Mouse (Mus musculus) layer of hippocampus, adult 6 months (tissue): ENCODE results near the gene Zfp972. TPM values are rescaled to one million over a fixed set of nuclear protein-coding genes. Genes with fewer than 3 reads are reported as not detected.

ENCODE experiments used
- long read RNA-seq, 2 experiments: library from polyadenylated mRNA; unstranded; transcript quantifications; one replicate each; pipeline ENCODE4 v2.0.0; 2019 to 2020
- polyA plus RNA-seq: library from polyadenylated mRNA; unstranded; fragments of <200 nt; fragmentation: Nextera tagmentation; gene quantifications from 2 replicates; pipeline ENCODE4 v1.2.3, GENCODE M21; 2021

The Zfp972 gene
- polyA plus RNA-seq = not detected in 2 replicates
- long read RNA-seq, experiment 1 = 0 reads
- long read RNA-seq, experiment 2 = 0 reads

GRCm38 (mm10) chr2:177925563-177926103 is at the start of gene Zfp972:
Gene Zfp972 (minus strand): TSS chr2:177925613.

GRCm38 (mm10) chr2:177957145-177957544 is 31.7 kb upstream of the Zfp972 start, which contains the start of gene Gm14326:
Gene Gm14326 (minus strand): TSS chr2:177957297.

GRCm38 (mm10) chr2:177897046-177897578 is 28.3 kb downstream of the Zfp972 start, which contains the start of gene Gm14327:
Gene Gm14327 (plus strand): TSS chr2:177897096.

Other genes starting within 250 kb of the Zfp972 start
- gene Gm14322, start 166.3 kb downstream of the Zfp972 start, polyA plus RNA-seq = 8.8 and 10.0 TPM in 2 replicates
- gene Gm14325, start 85.3 kb downstream of the Zfp972 start, polyA plus RNA-seq = 42.5 and 54.4 TPM in 2 replicates
- 6.8 and 10.9 TPM in 2 replicates for gene Gm14327, start 28.5 kb downstream of the Zfp972 start, polyA plus RNA-seq
- gene Gm14326, start 31.7 kb upstream of the Zfp972 start, polyA plus RNA-seq = 38.6 and 42.8 TPM in 2 replicates
- 16.2 and 17.9 TPM in 2 replicates for gene Zfp971, start 97.7 kb upstream of the Zfp972 start, polyA plus RNA-seq
- gene Zfp931, start 152.9 kb upstream of the Zfp972 start, polyA plus RNA-seq = 29.0 and 32.8 TPM in 2 replicates
- 43.7 and 47.9 TPM in 2 replicates for gene Phactr3, start 193.4 kb upstream of the Zfp972 start, polyA plus RNA-seq